8 mouse cellular contexts compared by ENCODE assay signal in the genomic region with DNA sequence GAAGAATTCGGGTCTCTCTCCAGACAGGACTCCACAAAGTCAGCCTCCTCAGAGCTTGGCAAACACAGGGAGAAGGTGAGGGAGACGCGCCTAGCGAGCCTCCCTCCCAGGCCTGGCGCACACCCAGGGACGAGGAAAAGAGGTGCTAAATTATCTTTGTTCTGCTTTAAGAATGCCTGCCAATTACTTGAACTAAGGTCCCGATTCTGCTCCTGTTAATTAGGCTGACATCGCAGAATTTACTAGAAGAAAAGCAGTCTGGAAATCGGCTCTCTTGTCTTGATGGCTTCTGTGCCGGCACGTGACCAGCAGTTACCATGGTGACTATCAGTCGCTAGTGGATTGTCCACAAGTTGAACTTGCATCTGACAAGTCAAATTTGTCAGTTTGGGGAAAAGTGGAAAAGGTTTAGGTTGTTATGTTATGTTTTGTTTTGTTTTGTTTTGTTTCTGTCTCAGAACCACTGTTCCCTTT.
DNase-seq lines count a peak whose midpoint lies in the region; ATAC-seq and TF ChIP-seq lines count a peak whose summit lies in the region.
"Had no signal": no experiment of that assay in that cellular context is flagged by ENCODE, and none has a peak within 500 bp of the region (broad histone marks: within the 10 kb centered on the region; RNA-seq: fewer than 3 reads in every experiment).

No protein-coding gene starts in this region.

- TF ChIP-seq CTCF in stomach, postnatal 0 days (IDR thresholded peaks at IDR 0.05; ENCODE audit: low read depth), result no peak

- no peak overlapping the region for H3K27ac ChIP-seq in heart, embryonic 11.5 days (ENCODE audit: low read depth, low read length)
- H3K27ac ChIP-seq in stomach, postnatal 0 days (replicated peaks), result no peak overlapping the region
- H3K27ac ChIP-seq: left cerebral cortex, adult 2 months had no signal

- H3K4me3 ChIP-seq in heart, embryonic 11.5 days (ENCODE audit: low read depth, low read length), result no peak overlapping the region
- H3K4me3 ChIP-seq in stomach, postnatal 0 days (ENCODE audit: low read depth, low read length), result no peak overlapping the region
- H3K4me3 ChIP-seq: left cerebral cortex, adult 2 months had no signal

- H3K4me1 ChIP-seq in heart, embryonic 11.5 days (ENCODE audit: control insufficient read depth, insufficient read depth, low read length), result peaks cover 27% of the 10 kb centered on the region
- H3K4me1 ChIP-seq in stomach, postnatal 0 days (replicated peaks; ENCODE audit: control insufficient read depth, insufficient read depth), result no peaks in the 10 kb centered on the region

- H3K9me3 ChIP-seq in heart, embryonic 11.5 days (replicated peaks; ENCODE audit: control insufficient read depth, low read length), result no peaks in the 10 kb centered on the region
- H3K9me3 ChIP-seq in stomach, postnatal 0 days (ENCODE audit: control insufficient read depth, low read length), result no peaks in the 10 kb centered on the region

- WGBS in heart, embryonic 11.5 days (ENCODE audit: insufficient replicate concordance), result 21% methylated on average over 12 of the region's 12 CpGs
- WGBS in stomach, postnatal 0 days, result 28% methylated on average over 12 of the region's 12 CpGs

- DNase-seq in right cerebral cortex, postnatal 10 days (ENCODE audit: low spot score in 2 of 2), result peak; percentile 61 to 73
- DNase-seq in right cerebral cortex, postnatal 25 days, result no peak
- DNase-seq in cerebellum, postnatal 14 days, result peak; percentile 53 to 62
- peak; percentile 34 to 42 for DNase-seq in kidney, postnatal 36 days
- peak; percentile 74 for DNase-seq in stomach, postnatal 0 days (ENCODE audit: low spot score)
- no peak for DNase-seq in c-Kit-positive CD71-positive TER-119-positive erythroid progenitor cells, embryonic 14.5 days (ENCODE audit: low spot score)

- H3K36me3 ChIP-seq in heart, embryonic 11.5 days (ENCODE audit: control insufficient read depth, insufficient read depth, low read length), result no peaks in the 10 kb centered on the region
- no peaks in the 10 kb centered on the region for H3K36me3 ChIP-seq in stomach, postnatal 0 days (ENCODE audit: control insufficient read depth, insufficient read depth, low read length)

- no peak for ATAC-seq in heart, embryonic 11.5 days (replicated peaks; ENCODE audit: insufficient number of reproducible peaks, low FRiP score, low TSS enrichment)
- no peak for ATAC-seq in stomach, postnatal 0 days (ENCODE audit: low FRiP score, low TSS enrichment)

- H3K27me3 ChIP-seq in heart, embryonic 11.5 days (ENCODE audit: control insufficient read depth, insufficient read depth, low read length), result no peaks in the 10 kb centered on the region
- H3K27me3 ChIP-seq in stomach, postnatal 0 days (ENCODE audit: control insufficient read depth, insufficient read depth, low read length), result no peaks in the 10 kb centered on the region

- peak overlapping the region; percentile 24 for H3K4me2 ChIP-seq in heart, embryonic 11.5 days
- H3K4me2 ChIP-seq in stomach, postnatal 0 days (replicated peaks; ENCODE audit: low read depth), result no peak overlapping the region

- no peak for TF ChIP-seq EP300 in stomach, postnatal 0 days (optimal IDR thresholded peaks at IDR 0.05)

- H3K9ac ChIP-seq in heart, embryonic 11.5 days (ENCODE audit: low read depth, low read length), result no peak overlapping the region
- H3K9ac ChIP-seq in stomach, postnatal 0 days (ENCODE audit: low read length), result no peak overlapping the region

Comparison
In these comparisons a context has a peak if more than half of its experiments do, and no peak if none do; other contexts are left out.
1. DNase-seq: peak in right cerebral cortex, postnatal 10 days (2 of 2), cerebellum, postnatal 14 days (2 of 2), kidney, postnatal 36 days (2 of 2) and stomach, postnatal 0 days (single experiment); none in right cerebral cortex, postnatal 25 days (single experiment) and c-Kit-positive CD71-positive TER-119-positive erythroid progenitor cells, embryonic 14.5 days (single experiment).